ENCODE assay signal across 15 mouse cellular contexts in genomic region chr12:100128522-100128921, GRCm38 (mm10). TPM values are rescaled to one million over a fixed set of nuclear protein-coding genes. Genes with fewer than 3 reads are reported as not detected.
A peak's percentile ranks its signal among the peaks of the same experiment; 100 is the strongest.
DNase-seq lines count a peak whose midpoint lies in the region; ATAC-seq and TF ChIP-seq lines count a peak whose summit lies in the region.
"Had no signal": no experiment of that assay in that cellular context is flagged by ENCODE, and none has a peak within 500 bp of the region (broad histone marks: within the 10 kb centered on the region; RNA-seq: fewer than 3 reads in every experiment).

No protein-coding gene starts in this region.

- peaks cover 39% of the 10 kb centered on the region for H3K36me3 ChIP-seq in lung, embryonic 16.5 days (ENCODE audit: control insufficient read depth, insufficient read depth, low read length)
- H3K36me3 ChIP-seq in stomach, embryonic 15.5 days = peaks cover 66% of the 10 kb centered on the region

- no peak overlapping the region for H3K4me3 ChIP-seq in cerebellum, adult 2 months (replicated peaks; ENCODE audit: insufficient read depth, low read depth, low read length)
- H3K4me3 ChIP-seq in lung, embryonic 16.5 days (ENCODE audit: low read length) = no peak overlapping the region
- H3K4me3 ChIP-seq in stomach, embryonic 15.5 days (replicated peaks) = no peak overlapping the region
- H3K4me3 ChIP-seq: limb, embryonic 15.5 days had no signal

- WGBS in cerebellum, adult 2 months = 80% methylated on average over 6 of the region's 6 CpGs
- 47% methylated on average over 6 of the region's 6 CpGs for WGBS in lung, embryonic 16.5 days
- WGBS in stomach, embryonic 15.5 days = 62% methylated on average over 6 of the region's 6 CpGs

- H3K27me3 ChIP-seq in cerebellum, adult 2 months (ENCODE audit: control insufficient read depth, insufficient read depth, low read length) = no peaks in the 10 kb centered on the region
- no peaks in the 10 kb centered on the region for H3K27me3 ChIP-seq in lung, embryonic 16.5 days (ENCODE audit: control insufficient read depth, insufficient read depth, low read depth, low read length)
- H3K27me3 ChIP-seq in stomach, embryonic 15.5 days (replicated peaks) = no peaks in the 10 kb centered on the region
- H3K27me3 ChIP-seq: limb, embryonic 15.5 days had no signal

- peaks cover 30% of the 10 kb centered on the region for H3K4me1 ChIP-seq in cerebellum, adult 2 months (ENCODE audit: control insufficient read depth, insufficient read depth, low read length)
- H3K4me1 ChIP-seq in lung, embryonic 16.5 days (replicated peaks; ENCODE audit: control insufficient read depth, insufficient read depth, low read length) = peaks cover 16% of the 10 kb centered on the region
- no peaks in the 10 kb centered on the region for H3K4me1 ChIP-seq in stomach, embryonic 15.5 days

- no peak for DNase-seq in cerebellum, adult 2 months
- no peak for DNase-seq in cerebellum, postnatal 36 days
- DNase-seq in kidney, adult 18-20 months = peak; percentile 5
- DNase-seq in kidney, adult 11 months = no peak
- DNase-seq in lung, adult 18-20 months = no peak
- DNase-seq in spleen, adult 18-20 months = no peak
- DNase-seq: adrenal gland, postnatal 10 days; gastrocnemius, postnatal 25 days; midbrain, embryonic 14.5 days; thymus, postnatal 14 days had no signal

- no peak for TF ChIP-seq POLR2A in cerebellum, adult 2 months (IDR thresholded peaks at IDR 0.05; ENCODE audit: borderline replicate concordance, insufficient read depth, low read length)

- H3K4me2 ChIP-seq in lung, embryonic 16.5 days (ENCODE audit: low read depth, low read length) = no peak overlapping the region
- no peak overlapping the region for H3K4me2 ChIP-seq in stomach, embryonic 15.5 days
- H3K4me2 ChIP-seq: limb, embryonic 15.5 days had no signal

- H3K9ac ChIP-seq in lung, embryonic 16.5 days (ENCODE audit: low read length) = 0 out of 2 replicates have a peak overlapping the region, but pooled peaks have one; percentile 2
- no peak overlapping the region for H3K9ac ChIP-seq in stomach, embryonic 15.5 days
- H3K9ac ChIP-seq: limb, embryonic 15.5 days had no signal

- peak overlapping the region; percentile 47; the same call in 1 of the 2 replicates for H3K27ac ChIP-seq in cerebellum, adult 2 months (ENCODE audit: insufficient read depth, low read length)
- H3K27ac ChIP-seq in lung, embryonic 16.5 days (ENCODE audit: low read length) = peak overlapping the region; percentile 90
- H3K27ac ChIP-seq in stomach, embryonic 15.5 days = peak overlapping the region; percentile 11; the same call in 1 of the 2 replicates
- H3K27ac ChIP-seq: limb, embryonic 15.5 days; macrophage had no signal

- TF ChIP-seq CTCF in cerebellum, adult 2 months (IDR thresholded peaks at IDR 0.05; ENCODE audit: borderline replicate concordance, insufficient read depth, low read depth, low read length) = no peak

- peak; percentile 15 for ATAC-seq in lung, embryonic 16.5 days (ENCODE audit: low read depth)
- no peak for ATAC-seq in stomach, embryonic 15.5 days (ENCODE audit: insufficient read depth, low FRiP score, low read depth)
- ATAC-seq: forebrain, embryonic 16.5 days had no signal

- no peaks in the 10 kb centered on the region for H3K9me3 ChIP-seq in lung, embryonic 16.5 days (ENCODE audit: control insufficient read depth, low read length)
- H3K9me3 ChIP-seq in stomach, embryonic 15.5 days = no peaks in the 10 kb centered on the region
- H3K9me3 ChIP-seq: limb, embryonic 15.5 days had no signal

RNA-seq across cellular contexts. Expression of gene Psmc1, which starts 18.6 kb away (rescaled TPM):
- polyA plus RNA-seq in cerebellum, adult 2 months (2012; rRNA removed) = 163 and 177 TPM in 2 replicates
- 259 and 266 TPM in 2 replicates for polyA plus RNA-seq in lung, embryonic 16.5 days (2015; fragmentation: Nextera tagmentation; extraction: Ambion mirVana)
- 206 and 240 TPM in 2 replicates for polyA plus RNA-seq in stomach, embryonic 15.5 days (2015; fragmentation: Nextera tagmentation; extraction: Ambion mirVana)

RNA-seq across cellular contexts. Expression of gene Nrde2, which starts 30.9 kb away (rescaled TPM):
- polyA plus RNA-seq in cerebellum, adult 2 months (2012; rRNA removed) = 14.8 and 16.9 TPM in 2 replicates
- polyA plus RNA-seq in lung, embryonic 16.5 days (2015; fragmentation: Nextera tagmentation; extraction: Ambion mirVana) = 13.2 and 14.7 TPM in 2 replicates
- 10.3 and 12.2 TPM in 2 replicates for polyA plus RNA-seq in stomach, embryonic 15.5 days (2015; fragmentation: Nextera tagmentation; extraction: Ambion mirVana)

Comparison
In these comparisons a context has a peak if more than half of its experiments do, and no peak if none do; other contexts are left out.
1. H3K27ac ChIP-seq: peak in every context shown above with its lines; median percentile 90 in lung, embryonic 16.5 days; 47 in cerebellum, adult 2 months; 11 in stomach, embryonic 15.5 days.